Mouse (Mus musculus) small intestine, adult 2 months (tissue): ENCODE data around the gene Narf.

ENCODE experiments used
- CTCF ChIP-seq: fragments of 200-500 bp; IDR thresholded peaks from 2 replicates; pipeline ENCODE4 v1.5.1; 2012; ENCODE audit warnings: low read depth, mild to moderate bottlenecking, control low read depth, inconsistent platforms, low read length, moderate library complexity, mixed read lengths; ENCODE audit not compliant: insufficient replicate concordance, insufficient read length; ENCODE audit errors: extremely low read depth
- POLR2A ChIP-seq: fragments of 200-500 bp; IDR thresholded peaks from 2 replicates; pipeline ENCODE4 v1.6.1; 2012; ENCODE audit warnings: low read depth, mild to moderate bottlenecking, control low read depth, inconsistent platforms, low read length, moderate library complexity

GRCm38 (mm10) chr11:121235475-121236238, 1.4 kb upstream of the Narf start:
- TF ChIP-seq POLR2A (no peak), CTCF (peak; percentile 60; the same call in 1 of the 2 replicates)
